30 mouse cellular contexts compared by ENCODE assay signal in the genomic region with DNA sequence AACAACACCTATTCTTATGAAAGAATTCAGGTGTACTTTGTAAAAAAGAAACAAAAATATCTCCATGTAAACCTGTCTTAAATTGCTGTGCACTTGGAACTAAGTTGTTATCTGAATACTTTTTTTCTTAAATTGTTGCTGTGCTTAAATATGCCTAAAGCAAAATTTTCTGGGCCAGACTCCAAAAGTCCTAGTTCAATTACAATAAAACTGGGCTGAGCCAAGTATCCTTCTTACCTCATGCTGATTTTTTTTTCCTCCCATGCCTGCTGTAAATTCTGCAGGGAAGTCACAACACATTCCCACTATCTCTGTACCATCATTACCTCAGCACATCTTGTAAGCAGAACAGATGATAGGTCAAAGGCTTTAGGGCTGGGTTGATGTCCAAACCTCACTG.
A peak's percentile ranks its signal among the peaks of the same experiment; 100 is the strongest.
DNase-seq lines count a peak whose midpoint lies in the region; ATAC-seq and TF ChIP-seq lines count a peak whose summit lies in the region.
"Had no signal": no experiment of that assay in that cellular context is flagged by ENCODE, and none has a peak within 500 bp of the region (broad histone marks: within the 10 kb centered on the region; RNA-seq: fewer than 3 reads in every experiment).

No protein-coding gene starts in this region.

- no peaks in the 10 kb centered on the region for H3K9me3 ChIP-seq in embryonic facial prominence, embryonic 14.5 days (ENCODE audit: control insufficient read depth, low read length)
- no peaks in the 10 kb centered on the region for H3K9me3 ChIP-seq in embryonic facial prominence, embryonic 10.5 days
- H3K9me3 ChIP-seq in hindbrain, postnatal 0 days (ENCODE audit: low read length): 0 out of 2 replicates have a peak, but pooled peaks cover 2% of the 10 kb centered on the region
- 0 out of 2 replicates have a peak, but pooled peaks cover 3% of the 10 kb centered on the region for H3K9me3 ChIP-seq in hindbrain, embryonic 14.5 days (ENCODE audit: control insufficient read depth, low read length)
- no peaks in the 10 kb centered on the region for H3K9me3 ChIP-seq in lung, embryonic 14.5 days (ENCODE audit: low read depth, low read length)
- H3K9me3 ChIP-seq: embryonic facial prominence, embryonic 12.5 days; embryonic facial prominence, embryonic 15.5 days; forebrain, embryonic 10.5 days; forebrain, embryonic 12.5 days; G1E had no signal

- peak; percentile 77 for DNase-seq in embryonic facial prominence, embryonic 14.5 days (ENCODE audit: low spot score)
- DNase-seq in embryonic facial prominence, embryonic 10.5 days (ENCODE audit: low spot score): no peak
- peak; percentile 6 for DNase-seq in hindbrain, postnatal 0 days (ENCODE audit: low spot score)
- DNase-seq in hindbrain, embryonic 14.5 days (ENCODE audit: low spot score): no peak
- peak; percentile 6 for DNase-seq in lung, embryonic 14.5 days
- DNase-seq in lung, postnatal 36 days: no peak
- peak; percentile 53 for DNase-seq in brain, adult 2 months (ENCODE audit: low read depth, low spot score)
- no peak for DNase-seq in kidney, postnatal 4 days
- DNase-seq: adrenal gland, adult 8-10 months; adrenal gland, postnatal 14 days; adrenal gland, postnatal 36 days; B cell, adult 2 months; cerebellum, adult 11 months; cerebellum, adult 18-20 months; cerebellum, adult 8-10 months; cerebellum, adult 9-11 months; cerebellum, postnatal 14 days; cerebellum, postnatal 36 days; embryo, embryonic 11 days had no signal

- no peaks in the 10 kb centered on the region for H3K4me1 ChIP-seq in embryonic facial prominence, embryonic 14.5 days (ENCODE audit: control insufficient read depth, insufficient read depth, low read length)
- no peaks in the 10 kb centered on the region for H3K4me1 ChIP-seq in embryonic facial prominence, embryonic 10.5 days
- H3K4me1 ChIP-seq in hindbrain, postnatal 0 days (ENCODE audit: insufficient read depth, low read length): no peaks in the 10 kb centered on the region
- no peaks in the 10 kb centered on the region for H3K4me1 ChIP-seq in hindbrain, embryonic 14.5 days (replicated peaks; ENCODE audit: control insufficient read depth, insufficient read depth, low read length)
- no peaks in the 10 kb centered on the region for H3K4me1 ChIP-seq in lung, embryonic 14.5 days (ENCODE audit: insufficient read depth)
- H3K4me1 ChIP-seq: embryonic facial prominence, embryonic 12.5 days; embryonic facial prominence, embryonic 15.5 days; forebrain, embryonic 10.5 days; forebrain, embryonic 12.5 days had no signal

- H3K36me3 ChIP-seq in embryonic facial prominence, embryonic 14.5 days (ENCODE audit: control insufficient read depth, insufficient read depth, low read length): no peaks in the 10 kb centered on the region
- H3K36me3 ChIP-seq in embryonic facial prominence, embryonic 10.5 days (replicated peaks): no peaks in the 10 kb centered on the region
- no peaks in the 10 kb centered on the region for H3K36me3 ChIP-seq in hindbrain, postnatal 0 days (ENCODE audit: insufficient read depth, low read length)
- H3K36me3 ChIP-seq in hindbrain, embryonic 14.5 days (replicated peaks; ENCODE audit: control insufficient read depth, insufficient read depth): no peaks in the 10 kb centered on the region
- no peaks in the 10 kb centered on the region for H3K36me3 ChIP-seq in lung, embryonic 14.5 days (ENCODE audit: insufficient read depth)
- H3K36me3 ChIP-seq: embryonic facial prominence, embryonic 12.5 days; embryonic facial prominence, embryonic 15.5 days; forebrain, embryonic 10.5 days; forebrain, embryonic 12.5 days; G1E had no signal

- no peak overlapping the region for H3K9ac ChIP-seq in embryonic facial prominence, embryonic 14.5 days (ENCODE audit: low read depth, low read length)
- H3K9ac ChIP-seq in hindbrain, postnatal 0 days (replicated peaks; ENCODE audit: low read length): no peak overlapping the region
- H3K9ac ChIP-seq in hindbrain, embryonic 14.5 days: no peak overlapping the region
- no peak overlapping the region for H3K9ac ChIP-seq in lung, embryonic 14.5 days
- H3K9ac ChIP-seq: embryonic facial prominence, embryonic 12.5 days; embryonic facial prominence, embryonic 15.5 days; forebrain, embryonic 12.5 days had no signal

- H3K27ac ChIP-seq in embryonic facial prominence, embryonic 14.5 days (replicated peaks; ENCODE audit: low read depth, low read length): no peak overlapping the region
- no peak overlapping the region for H3K27ac ChIP-seq in embryonic facial prominence, embryonic 10.5 days (replicated peaks)
- no peak overlapping the region for H3K27ac ChIP-seq in hindbrain, postnatal 0 days
- H3K27ac ChIP-seq in hindbrain, embryonic 14.5 days: no peak overlapping the region
- H3K27ac ChIP-seq in lung, embryonic 14.5 days (ENCODE audit: low read depth): no peak overlapping the region
- H3K27ac ChIP-seq: embryonic facial prominence, embryonic 12.5 days; embryonic facial prominence, embryonic 15.5 days; forebrain, embryonic 10.5 days; forebrain, embryonic 12.5 days had no signal

- no peak for ATAC-seq in embryonic facial prominence, embryonic 14.5 days (ENCODE audit: low read depth)
- no peak for ATAC-seq in hindbrain, postnatal 0 days
- ATAC-seq in hindbrain, embryonic 14.5 days (ENCODE audit: low FRiP score): no peak
- no peak for ATAC-seq in lung, embryonic 14.5 days (ENCODE audit: insufficient read depth)
- ATAC-seq: activated CD4-positive, CD25-positive, alpha-beta regulatory T cell, adult 4 months; CD4-positive, CD25-positive, alpha-beta regulatory T cell, adult 4 months; forebrain, embryonic 14.5 days; Patski had no signal

- no peak for TF ChIP-seq CTCF in hindbrain, postnatal 0 days (IDR thresholded peaks at IDR 0.05; ENCODE audit: low read depth)
- TF ChIP-seq CTCF in lung, embryonic 14.5 days (IDR thresholded peaks at IDR 0.05; ENCODE audit: low read depth): no peak

- H3K4me2 ChIP-seq in embryonic facial prominence, embryonic 14.5 days (ENCODE audit: low read depth, low read length): no peak overlapping the region
- H3K4me2 ChIP-seq in hindbrain, postnatal 0 days (ENCODE audit: low read depth, low read length): no peak overlapping the region
- no peak overlapping the region for H3K4me2 ChIP-seq in hindbrain, embryonic 14.5 days (replicated peaks)
- no peak overlapping the region for H3K4me2 ChIP-seq in lung, embryonic 14.5 days
- H3K4me2 ChIP-seq: embryonic facial prominence, embryonic 12.5 days; embryonic facial prominence, embryonic 15.5 days; forebrain, embryonic 12.5 days had no signal

- no peaks in the 10 kb centered on the region for H3K27me3 ChIP-seq in embryonic facial prominence, embryonic 14.5 days (replicated peaks; ENCODE audit: control insufficient read depth, insufficient read depth, low read length)
- H3K27me3 ChIP-seq in embryonic facial prominence, embryonic 10.5 days (replicated peaks; ENCODE audit: low read depth, poor library complexity, severe bottlenecking): no peaks in the 10 kb centered on the region
- no peaks in the 10 kb centered on the region for H3K27me3 ChIP-seq in hindbrain, postnatal 0 days (ENCODE audit: insufficient read depth, low read length)
- no peaks in the 10 kb centered on the region for H3K27me3 ChIP-seq in hindbrain, embryonic 14.5 days (ENCODE audit: control insufficient read depth, insufficient read depth, low read length)
- H3K27me3 ChIP-seq in lung, embryonic 14.5 days (ENCODE audit: insufficient read depth, low read length): no peaks in the 10 kb centered on the region
- H3K27me3 ChIP-seq: CH12.LX; embryonic facial prominence, embryonic 12.5 days; embryonic facial prominence, embryonic 15.5 days; forebrain, embryonic 12.5 days; Patski had no signal

- H3K4me3 ChIP-seq in embryonic facial prominence, embryonic 14.5 days (ENCODE audit: low read depth, low read length): no peak overlapping the region
- no peak overlapping the region for H3K4me3 ChIP-seq in embryonic facial prominence, embryonic 10.5 days
- no peak overlapping the region for H3K4me3 ChIP-seq in hindbrain, postnatal 0 days (ENCODE audit: low read length)
- no peak overlapping the region for H3K4me3 ChIP-seq in hindbrain, embryonic 14.5 days (replicated peaks; ENCODE audit: low read length)
- H3K4me3 ChIP-seq in lung, embryonic 14.5 days (ENCODE audit: low read depth, low read length): no peak overlapping the region
- H3K4me3 ChIP-seq: embryonic facial prominence, embryonic 12.5 days; embryonic facial prominence, embryonic 15.5 days; erythroblast, embryonic 14.5 days; forebrain, embryonic 10.5 days; forebrain, embryonic 12.5 days had no signal

Comparison
In these comparisons a context has a peak if more than half of its experiments do, and no peak if none do; other contexts are left out.
1. DNase-seq: peak in embryonic facial prominence, embryonic 14.5 days (single experiment), hindbrain, postnatal 0 days (single experiment), lung, embryonic 14.5 days (single experiment) and brain, adult 2 months (single experiment); none in embryonic facial prominence, embryonic 10.5 days (single experiment), hindbrain, embryonic 14.5 days (single experiment), lung, postnatal 36 days (single experiment) and kidney, postnatal 4 days (0 of 2).